Mouse (Mus musculus) frontal cortex, postnatal 36 days (tissue): ENCODE data around the gene Mipep.

Source experiments
- DNase-seq, 2 experiments: peaks; one replicate each; pipeline ENCODE4 v3.0.0; 2022; ENCODE audit warnings: low spot score in 2 of 2

The Mipep gene

DNA sequence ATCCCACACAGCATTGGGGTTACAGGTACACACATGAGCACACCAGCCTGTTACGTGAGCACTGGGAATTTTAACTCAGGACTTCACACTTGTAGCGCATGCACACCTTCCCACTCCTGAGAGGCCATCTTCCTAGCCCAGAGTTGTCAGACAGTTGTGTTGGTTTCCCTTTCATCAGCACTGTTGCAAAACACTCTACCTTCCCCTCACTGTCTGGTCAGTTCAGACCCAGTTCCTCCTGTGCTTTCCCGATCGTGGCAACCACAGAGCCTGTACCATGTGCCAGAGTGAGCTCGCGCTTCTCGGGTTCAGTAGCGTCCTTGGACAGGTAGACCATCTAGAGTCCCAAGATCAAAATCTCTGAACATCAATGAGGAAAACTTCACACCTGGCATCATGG, 27.1 kb upstream of the Mipep start:
- no peak for DNase-seq

DNA sequence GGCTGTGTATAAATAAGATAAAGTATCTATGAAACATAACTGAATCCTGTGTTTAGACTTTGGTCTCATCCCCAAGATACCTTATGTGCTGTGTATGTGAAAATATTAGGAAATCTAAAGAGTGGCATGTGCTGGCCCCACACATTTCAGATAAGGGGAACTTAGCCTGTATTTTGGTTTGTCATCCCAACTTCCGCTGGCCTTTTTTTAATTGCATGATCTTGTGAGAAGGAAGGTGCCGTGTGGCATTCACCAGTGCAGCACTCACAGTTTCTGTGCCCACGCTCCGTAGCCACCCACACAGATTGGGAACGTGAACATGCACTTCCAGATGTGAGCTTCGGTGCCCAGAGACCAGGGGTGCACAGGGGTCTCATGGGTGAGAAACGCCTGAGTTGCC, 26.7 kb upstream of the Mipep start:
- DNase-seq: no peak

DNA sequence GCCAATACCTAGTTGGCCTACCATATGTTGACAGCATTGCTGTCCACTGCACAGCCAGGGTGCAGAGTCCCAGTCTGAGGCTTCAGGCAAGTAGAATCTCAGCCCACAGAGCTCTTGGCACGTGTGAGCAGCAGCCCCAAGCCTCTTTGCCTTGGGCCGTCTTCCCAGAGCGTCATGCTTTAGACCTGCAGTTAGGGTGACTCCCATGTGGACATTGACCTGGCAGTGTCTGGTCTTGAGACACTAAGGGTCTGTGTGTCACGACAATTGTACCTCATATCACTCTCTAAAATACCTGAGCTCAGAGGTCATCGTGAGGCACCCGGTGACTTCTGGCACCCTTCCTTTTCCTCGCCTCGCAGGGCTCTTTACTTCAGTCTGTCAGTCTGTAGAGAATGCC, 25.3 kb upstream of the Mipep start:
- no peak for DNase-seq

DNA sequence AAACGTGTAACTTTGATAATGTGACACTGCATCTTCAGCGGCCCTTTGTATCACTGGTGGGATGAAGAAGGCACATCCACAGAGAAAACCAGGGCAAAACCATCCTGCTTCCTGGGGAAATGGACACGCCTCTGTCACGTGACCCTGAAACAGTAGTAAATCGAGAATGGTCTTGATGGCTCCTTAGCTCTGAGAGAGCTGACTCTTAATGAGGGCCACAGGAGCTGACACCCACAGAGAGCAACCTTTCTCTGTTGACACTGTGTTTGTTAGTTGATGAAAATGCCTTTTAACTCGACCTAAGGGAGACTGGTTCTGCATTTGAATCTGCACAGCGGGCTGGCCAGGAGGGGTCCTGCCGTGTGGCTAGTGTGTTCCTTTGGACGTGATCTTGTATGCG, 22.6 kb upstream of the Mipep start:
- DNase-seq: no peak

DNA sequence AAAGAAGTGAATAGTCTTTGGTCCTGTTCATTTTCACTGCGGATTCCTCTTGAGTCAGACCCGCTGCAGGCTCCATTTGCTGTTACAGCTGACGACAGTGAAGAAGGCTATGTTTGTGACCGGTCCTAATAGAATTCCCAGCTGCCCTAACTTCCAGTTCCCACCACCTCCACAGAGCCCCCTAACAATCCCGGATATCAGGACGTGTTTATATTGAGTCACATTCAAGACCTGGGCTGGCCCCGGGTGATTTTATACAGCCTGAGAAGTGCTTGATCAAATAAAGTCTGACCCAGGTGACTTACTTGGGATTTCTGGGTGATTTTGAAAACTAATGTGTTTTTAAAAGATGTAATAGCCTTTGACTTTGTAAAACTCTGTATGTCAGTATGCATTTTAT, 21.6 kb upstream of the Mipep start:
- DNase-seq: no peak

DNA sequence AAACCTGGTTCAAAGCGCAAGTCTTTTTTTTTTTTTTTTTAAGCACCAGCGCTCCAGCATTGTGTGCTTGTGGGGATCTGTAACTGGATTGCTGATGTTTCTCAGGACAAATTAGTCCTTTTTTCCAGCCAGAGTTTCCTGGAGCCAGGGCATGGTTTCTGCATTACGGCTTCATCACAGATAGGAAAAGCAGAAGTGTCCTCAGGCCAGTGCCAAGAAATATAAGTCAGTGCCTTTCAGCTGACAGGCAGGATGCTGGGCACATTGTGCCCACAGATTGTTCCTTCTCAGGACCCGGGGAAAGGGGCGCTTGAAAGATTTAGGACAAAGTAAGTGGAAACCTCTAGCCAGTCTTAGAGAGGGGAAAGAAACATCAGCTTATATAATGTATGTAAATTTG, 20.6 kb upstream of the Mipep start:
- DNase-seq: no peak

DNA sequence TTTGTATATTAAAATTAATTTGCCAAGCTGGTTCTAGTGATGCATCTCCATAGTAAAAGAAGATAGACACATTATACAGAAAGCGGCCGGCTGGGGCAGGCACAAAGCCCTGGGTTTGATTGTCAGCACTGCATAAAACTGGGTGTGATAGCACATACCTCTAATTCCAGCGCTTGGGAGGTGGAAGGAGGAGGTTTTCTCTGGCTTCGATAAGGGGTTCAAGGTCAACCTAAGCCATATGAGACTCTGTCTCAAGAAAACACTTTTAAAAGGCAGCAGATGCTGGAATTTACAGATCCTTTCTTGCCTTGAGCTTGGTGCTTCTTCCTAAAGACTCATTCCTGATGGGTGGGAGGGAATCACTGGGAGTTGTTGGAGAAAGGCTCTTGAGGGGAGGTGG, 19.8 kb upstream of the Mipep start:
- DNase-seq: no peak

DNA sequence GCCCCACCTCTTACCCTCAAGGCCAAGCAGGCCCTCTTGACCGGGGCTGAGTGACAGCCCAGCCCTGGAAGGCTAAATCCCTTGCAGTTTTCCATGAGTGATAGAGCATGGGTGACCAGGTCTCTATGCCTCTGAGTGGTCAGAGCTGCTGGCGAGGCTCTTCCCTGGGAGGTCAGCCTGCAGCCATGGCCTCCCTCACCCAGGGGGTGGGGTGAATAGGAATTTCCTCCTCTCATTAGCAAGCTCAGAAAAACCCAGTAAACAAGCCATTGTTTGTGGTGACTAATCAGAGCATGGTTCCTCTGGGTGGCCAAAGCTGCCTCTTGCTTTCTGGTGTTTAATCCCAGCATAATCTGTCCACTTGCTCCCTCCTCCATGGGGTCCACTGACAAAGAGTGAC, 19.3 kb upstream of the Mipep start:
- no peak for DNase-seq

DNA sequence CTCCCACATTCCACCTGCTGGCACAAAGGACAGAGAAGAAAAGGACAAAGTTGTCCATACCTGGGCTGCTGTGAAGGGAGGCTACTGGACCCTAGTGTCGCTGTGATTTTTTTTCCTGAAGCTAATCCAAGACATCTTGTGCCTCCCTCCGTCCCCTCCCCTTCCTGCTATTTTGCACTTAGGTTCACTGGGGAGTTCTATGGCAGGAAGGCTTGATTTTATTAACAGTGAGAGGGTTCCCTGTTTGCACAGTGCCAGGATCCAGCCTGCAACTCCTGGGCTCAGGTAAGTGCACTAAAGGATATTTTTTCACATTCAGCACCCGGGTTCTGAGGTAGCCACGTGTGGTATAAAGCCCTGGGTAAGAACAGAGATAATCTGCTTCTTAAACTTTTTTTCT, 16.5 kb upstream of the Mipep start, which contains the start of gene C1qtnf9:
C1qtnf9 (plus strand) TSS at position 251 of the 400 bp plus-strand sequence.
- no peak for DNase-seq

DNA sequence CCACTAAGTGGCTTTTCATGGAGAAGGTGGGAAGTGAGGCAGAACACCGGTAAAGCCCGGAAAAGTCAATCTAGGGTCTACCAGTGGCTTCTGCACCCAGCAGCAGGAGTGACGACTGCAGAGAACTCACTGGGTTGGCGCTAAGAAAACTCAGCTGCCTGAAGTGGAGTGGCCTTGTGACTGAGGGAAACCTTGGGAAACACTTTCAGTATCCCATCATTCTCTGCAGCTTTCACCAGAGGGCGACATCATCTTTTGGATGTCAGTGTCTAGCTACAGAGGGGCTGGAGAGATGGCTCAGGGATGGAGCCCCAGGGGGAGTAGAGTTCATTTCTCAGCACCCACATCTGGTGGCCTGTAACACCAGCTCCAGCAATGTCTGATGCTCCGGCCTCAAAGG, 15.0 kb upstream of the Mipep start:
- no peak for DNase-seq

DNA sequence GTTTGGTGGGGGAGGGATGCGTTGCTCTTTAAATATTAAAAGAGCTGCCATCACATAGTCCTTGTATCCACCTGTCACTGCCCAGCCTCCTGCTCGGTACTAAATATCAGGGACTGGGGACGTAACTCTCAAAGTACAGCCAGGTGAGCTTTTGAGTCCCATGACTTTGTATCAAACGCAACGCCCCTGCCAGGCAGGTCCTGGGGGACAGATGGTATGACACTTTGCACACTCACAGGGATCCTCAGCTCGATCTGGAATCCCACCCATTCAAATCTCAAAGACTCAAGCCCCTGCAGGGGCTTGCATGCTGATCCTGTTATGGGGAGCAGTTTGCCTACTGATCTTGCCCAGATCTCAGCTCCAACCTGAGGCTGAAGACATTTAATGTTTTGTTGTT, 13.8 kb upstream of the Mipep start:
- DNase-seq: no peak

DNA sequence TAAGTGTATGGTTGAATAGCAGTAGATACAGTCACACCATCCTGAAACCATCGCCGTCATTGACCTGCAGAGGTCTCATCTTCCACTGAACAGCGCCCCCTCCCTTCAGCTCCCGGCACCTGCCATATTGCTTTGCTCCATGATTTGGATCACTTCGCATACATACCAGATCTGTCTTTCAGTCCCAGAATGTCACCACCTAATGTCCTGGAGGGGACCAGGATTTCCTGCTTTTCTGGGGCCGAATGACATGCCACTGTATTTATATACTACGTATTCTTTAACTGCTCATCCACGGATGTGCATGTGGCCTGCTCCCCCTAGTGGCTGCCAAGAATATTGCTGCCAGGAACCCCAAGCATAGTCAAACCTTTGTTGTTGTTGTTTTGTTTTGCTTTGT, 13.3 kb upstream of the Mipep start:
- peak; percentile 74 to 81 for DNase-seq

DNA sequence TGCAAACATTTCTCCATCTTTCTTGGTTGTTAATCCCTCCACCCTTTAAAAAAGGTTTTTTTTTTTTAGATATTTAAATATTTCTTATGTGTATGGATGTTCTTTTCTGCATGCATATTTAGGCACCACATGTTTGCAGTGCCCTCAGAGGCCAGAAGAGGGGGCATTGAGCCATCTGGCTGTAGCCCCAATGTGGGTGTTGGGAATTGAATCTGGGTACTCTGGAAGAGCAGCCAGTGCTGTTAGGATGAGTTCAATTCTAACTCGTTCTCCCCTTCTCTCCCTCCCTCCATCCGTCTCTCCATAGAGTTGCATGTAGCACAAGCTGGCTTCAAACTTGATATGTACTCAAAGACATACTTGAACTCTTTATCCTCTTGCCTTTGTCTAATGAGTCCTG, 10.9 kb upstream of the Mipep start:
- DNase-seq: no peak

DNA sequence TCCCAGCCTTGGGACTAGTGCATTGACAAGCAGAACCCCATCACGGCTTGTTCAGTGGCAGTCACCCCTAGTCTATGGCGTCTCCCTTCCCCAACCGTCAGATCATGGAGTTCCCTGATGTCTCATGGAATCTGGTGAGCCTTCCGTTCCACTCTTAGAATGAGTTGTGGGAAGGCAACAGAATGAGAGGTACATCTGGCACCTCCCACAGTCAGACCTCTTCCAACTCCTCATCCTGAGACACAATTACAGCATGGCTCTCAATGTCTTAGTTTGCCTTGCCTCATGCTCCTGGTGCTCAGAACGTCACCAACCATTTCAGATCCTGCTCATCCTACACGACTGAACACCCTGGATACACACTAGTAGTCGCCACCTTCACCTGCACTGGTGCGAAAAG, 7.9 kb upstream of the Mipep start:
- DNase-seq: no peak

DNA sequence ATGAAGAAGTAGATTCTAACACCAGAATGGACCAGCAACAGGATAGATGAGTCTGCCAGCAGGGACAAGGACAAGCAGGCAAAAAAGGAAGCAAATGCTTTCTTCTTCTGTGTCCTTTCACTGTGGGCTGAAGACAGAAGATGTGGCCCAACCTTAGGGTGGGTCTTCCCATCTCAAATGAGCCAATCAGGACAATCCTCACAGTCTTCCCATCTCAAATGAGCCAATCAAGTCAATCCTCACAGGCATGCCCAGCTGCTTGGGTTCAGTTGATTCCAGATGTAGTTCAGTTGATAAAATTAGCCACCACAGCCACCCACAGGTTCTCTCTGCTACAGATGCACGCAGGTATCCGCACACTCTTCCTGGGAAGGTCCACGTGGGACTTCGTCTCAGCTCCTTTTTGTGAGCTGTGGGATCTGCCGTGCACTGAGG, 6.9 kb upstream of the Mipep start:
- DNase-seq: no peak

DNA sequence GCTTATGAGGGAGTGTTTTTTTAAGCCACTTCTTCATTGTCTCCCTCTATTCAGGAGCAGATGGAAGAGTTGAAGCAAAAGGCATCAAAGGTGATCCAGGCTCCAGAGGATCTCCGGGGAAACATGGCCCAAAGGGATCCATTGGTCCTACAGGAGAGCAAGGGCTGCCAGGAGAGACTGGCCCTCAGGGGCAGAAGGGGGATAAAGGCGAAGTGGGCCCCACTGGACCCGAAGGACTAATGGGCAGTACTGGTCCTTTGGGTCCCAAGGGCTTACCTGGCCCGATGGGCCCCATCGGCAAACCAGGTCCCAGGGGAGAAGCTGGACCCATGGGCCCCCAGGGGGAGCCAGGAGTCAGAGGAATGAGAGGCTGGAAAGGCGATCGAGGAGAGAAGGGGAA, 5.2 kb upstream of the Mipep start:
- DNase-seq: no peak

DNA sequence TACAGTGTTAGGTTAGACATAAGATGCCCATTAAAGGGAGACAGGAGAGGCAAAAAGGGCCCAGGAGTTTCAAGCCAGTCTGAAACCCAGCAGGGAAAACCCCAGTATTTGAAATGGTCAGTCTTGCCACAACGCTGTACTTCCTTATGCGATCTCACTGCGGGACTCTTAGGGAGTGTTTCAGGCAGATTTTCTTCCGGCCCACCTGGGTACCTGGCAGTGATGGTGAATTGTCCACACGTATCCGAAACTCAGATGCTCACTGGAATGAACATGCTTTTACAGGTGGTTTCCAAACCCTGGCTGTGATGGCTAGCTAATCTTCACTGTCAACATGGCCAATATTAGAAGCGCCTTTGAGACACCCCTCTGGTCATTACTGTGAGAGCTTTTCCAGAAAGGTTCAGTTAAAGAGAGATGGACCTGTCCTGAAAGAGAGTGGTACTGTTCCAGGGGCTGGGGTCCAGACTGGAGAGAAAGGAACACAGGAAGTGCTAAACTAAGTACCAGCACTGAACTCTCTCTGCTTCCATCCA, 2.2 kb upstream of the Mipep start:
- no peak for DNase-seq

DNA sequence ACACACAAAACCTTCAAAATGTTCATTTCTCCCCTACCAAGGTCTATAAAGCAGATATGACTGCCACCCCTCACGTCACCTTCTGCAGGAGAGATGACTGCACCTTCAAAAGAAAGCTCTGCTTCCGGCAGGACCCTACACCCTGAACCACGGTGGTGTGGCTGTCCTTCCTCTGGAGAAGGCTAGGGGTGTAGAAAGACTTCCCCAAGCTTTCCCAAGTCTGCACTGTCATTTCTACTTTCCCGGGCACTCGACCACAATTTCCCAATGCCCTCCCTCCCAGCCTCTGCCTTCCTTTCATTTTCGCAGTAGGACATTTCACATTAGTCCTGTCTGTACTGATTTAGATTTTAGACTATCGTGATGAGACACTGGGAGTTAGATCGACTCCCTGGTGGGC, 1.2 kb upstream of the Mipep start:
- no peak for DNase-seq

DNA sequence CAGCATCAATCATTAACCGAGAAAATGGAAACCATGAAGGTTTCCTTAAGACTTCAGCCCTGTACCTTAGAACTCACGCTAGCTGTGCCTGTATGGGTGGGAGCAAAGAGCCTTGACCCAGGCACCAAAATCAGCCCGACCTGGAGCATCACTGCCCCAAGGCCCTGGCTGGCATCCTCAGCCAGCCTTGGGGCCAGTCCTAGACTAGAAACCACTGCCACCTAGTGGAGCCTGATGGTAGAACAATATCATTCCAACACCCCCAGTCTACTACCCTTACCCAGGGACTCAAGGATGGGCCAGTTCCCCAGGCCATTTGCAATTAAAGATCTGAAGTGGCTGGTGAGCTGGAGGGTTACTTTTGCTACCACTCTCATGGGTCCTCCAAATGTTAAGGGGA, 5.7 kb downstream of the Mipep start:
- peak; percentile 34 to 47 for DNase-seq

DNA sequence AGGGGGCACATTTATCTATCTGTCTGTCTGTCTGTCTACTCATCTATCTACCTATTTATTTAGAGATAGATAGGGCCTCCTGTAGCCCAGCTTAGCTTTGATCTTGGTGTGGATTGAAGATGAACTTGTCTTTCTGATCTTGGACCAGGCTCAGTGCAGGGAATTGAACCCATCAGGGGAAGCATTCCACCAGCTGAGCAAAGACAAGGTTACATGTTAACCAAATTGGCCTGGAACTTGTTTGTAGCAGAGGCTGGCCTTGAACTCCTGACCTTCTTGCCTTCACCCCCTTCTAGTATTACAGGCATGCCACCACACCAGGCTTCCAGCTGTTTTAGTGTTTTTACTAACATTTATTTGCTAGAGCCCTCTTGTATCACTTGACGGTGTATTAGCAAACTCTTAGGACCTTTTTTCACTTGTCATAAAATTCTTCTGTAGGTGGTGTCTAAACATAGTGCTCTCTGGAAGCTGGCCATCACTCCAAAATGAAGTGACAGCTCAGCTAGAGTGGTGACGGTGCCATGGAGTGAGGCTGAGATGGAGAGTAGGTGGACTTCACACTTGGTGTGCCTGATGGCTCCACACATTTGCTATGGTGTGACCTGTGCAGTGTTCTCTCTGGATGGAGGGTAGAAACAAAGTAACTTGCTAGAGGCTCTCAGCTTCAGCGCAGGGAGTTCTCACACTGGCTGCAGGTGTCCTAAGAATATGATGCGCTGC, 12.4 kb downstream of the Mipep start:
- DNase-seq: peak in 1 of 2 experiments; percentile 41

DNA sequence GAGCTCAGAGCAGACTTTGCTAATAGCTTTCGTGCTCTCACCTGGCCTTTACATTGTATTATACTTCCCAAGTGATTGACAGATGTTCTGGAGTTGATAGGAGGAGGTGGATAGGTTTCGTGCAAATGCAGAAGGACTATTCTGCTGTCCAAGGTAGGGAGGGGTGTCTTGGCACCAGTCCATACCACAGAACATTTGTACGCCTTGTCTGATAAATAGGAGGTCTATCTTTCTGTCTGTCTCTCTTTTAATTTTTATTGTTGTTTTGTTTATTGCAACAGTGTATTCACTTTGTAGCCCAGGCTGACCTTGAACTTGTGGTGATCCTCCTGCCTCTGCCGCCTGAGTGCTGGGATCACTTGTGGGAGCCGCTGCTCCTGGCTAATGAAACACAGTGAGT, 13.2 kb downstream of the Mipep start:
- DNase-seq: no peak

DNA sequence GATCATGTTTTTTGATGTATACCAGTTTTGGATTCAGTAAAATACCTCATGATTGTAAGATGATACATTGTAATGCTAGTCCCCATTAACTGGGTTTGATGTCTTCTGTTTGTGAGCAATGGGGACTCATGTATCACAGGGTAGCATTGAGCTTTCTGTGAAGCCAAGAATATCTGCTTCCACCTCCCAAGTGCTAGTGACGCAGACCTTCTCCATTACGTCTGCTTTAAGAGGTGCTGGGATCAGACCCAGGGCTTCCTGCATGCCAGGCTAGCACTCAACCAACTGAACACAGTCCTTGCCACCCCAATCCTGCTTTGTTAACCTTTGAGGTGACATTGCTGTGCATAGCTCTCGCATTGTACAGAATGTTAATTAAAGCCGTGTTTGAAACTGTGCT, 14.3 kb downstream of the Mipep start:
- DNase-seq: no peak

DNA sequence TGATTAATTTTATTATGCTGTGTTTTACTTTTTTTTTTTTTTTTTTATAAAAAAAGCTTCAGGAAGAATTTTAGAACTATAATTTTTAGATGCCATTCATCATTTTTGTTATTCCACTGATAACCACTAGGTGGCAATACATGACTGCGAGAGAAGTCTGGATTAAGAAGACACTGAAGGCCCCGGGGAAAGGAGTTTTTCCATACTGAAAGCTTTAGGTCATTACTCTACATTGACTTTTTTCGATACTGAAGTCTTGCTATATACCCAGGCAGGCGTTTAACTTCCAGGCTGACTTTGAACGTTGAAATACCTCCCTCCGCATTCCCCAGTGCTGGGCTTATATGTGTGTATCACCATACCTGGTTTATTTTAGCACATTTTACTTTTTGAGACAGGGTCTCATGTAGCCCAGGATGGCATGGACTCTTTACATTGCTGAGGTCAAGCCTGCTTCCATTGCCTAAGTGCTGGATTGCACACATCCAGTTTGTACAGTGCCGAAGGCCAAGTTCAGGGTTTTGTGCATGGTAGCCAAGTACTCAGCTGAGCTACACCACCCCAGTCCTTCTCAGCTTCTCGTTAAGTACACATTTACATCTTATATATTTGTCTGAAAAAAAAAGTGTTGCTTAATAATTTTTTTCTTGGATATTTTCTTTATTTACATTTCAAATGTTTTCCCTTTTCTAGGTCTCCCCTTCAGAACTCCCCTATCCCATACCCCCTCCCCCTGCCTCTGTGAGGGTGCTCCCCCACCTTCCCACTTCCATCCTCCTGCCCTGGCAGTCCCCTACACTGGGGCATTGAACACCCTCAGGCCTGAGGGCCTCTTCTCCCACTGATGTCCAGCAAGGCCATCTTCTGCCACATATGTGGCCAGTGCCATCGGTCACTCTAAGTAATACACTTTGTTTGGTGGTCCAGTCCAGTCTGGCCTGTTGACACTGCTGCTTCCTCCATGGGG, 15.7 kb downstream of the Mipep start:
- peak in 1 of 2 experiments; percentile 29 for DNase-seq
